Mouse (Mus musculus): ENCODE measurements at regions not wholly inside any gene's neighbourhood (a gene's known extent, or its start where the extent isn't known, plus 50 kb on each side); places are given as distances from the start of the nearest gene placed in this dataset.

DNA sequence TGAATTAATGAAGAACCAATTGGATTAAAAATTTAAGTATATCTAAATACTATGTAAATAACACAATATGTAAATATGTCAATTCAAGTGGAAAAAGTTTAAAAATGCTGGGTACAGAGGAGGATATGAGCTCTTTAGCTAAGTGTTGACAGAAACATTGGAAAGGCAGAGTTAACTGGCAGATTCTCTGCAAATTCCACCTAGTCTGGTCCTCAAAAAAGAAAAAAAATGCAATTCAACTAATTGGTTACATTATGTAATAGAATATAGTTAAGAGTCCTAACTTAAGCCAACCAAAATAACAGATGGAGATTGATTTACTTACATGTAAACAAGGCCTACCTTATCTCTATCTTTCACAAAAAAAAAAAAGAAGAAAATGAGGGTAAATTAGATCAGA, 265.7 kb upstream of the Marcks start:
- TF ChIP-seq CTCF (IDR thresholded peaks at IDR 0.05; ENCODE audit: low read depth, low read length), result no peak
- no peak for TF ChIP-seq EP300 (IDR thresholded peaks at IDR 0.05; ENCODE audit: insufficient read depth, low read depth, low read length)

Measured in ES-Bruce4 (cell line).